Mouse (Mus musculus) liver, adult (tissue): ENCODE results near the gene Tcf7l1.

Experiments used
- GATA4 ChIP-seq: IDR thresholded peaks from 2 replicates; pipeline ENCODE4 v1.6.1; 2014; ENCODE audit warnings: mild to moderate bottlenecking, low read length; ENCODE audit not compliant: insufficient replicate concordance

Gene Tcf7l1

DNA sequence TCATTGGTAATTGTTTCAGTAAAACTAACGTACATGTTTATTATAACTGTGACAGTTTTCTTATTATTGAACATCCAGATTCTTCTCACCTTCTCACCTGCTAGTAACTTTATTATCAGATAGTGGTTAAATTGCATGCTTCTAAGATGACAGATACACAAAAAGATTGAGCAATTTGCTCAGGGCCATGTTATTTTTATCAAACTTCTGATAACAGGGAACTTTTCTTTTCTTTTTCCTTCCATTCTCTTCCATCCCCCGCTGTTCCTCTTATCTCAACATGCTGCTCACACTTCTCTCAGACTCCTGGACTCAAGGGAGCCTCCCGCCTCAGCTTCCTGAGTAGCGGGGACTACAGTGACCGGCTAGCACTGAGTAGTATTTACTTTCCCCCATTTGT lies 168.1 kb downstream of the Tcf7l1 start:
- TF ChIP-seq GATA4 = peak; percentile 69

DNA sequence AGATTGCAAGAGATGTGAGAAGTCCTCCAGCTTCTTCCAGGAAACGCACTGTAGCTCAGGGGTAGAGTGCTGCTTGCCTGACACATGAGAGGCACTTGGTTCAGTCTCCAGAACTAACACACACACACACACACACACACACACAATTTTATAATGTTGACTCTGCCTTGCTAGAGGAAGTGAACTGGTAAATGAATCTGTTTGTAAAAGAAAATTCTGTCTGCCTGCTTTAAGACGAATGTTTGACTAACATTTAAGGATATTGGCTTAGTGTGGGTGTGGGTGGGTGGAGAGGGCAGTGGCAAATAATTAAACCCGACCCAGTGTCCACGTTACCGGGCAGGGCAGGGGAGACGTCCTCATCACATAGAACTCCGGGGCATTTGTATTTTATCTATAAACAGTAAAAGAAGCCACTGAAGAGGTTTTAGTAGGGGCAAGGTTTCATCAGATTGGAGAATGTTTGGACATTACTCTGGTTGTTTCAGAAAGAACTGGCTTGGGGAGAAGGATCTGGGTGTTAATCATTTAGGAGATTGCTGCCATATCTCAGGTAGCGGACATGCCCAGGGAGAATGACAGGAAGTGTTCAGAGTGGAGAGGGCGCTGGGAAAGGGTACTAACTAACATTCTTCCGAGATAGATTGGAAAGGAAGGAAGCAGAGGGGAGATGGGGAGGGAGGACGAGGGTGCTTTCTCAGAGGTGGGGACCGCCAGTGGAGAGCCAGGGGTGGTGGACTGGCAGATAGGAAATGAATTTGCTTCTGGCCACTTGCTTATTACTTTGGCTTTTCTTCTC lies 169.1 kb downstream of the Tcf7l1 start:
- peak; percentile 82 for TF ChIP-seq GATA4

DNA sequence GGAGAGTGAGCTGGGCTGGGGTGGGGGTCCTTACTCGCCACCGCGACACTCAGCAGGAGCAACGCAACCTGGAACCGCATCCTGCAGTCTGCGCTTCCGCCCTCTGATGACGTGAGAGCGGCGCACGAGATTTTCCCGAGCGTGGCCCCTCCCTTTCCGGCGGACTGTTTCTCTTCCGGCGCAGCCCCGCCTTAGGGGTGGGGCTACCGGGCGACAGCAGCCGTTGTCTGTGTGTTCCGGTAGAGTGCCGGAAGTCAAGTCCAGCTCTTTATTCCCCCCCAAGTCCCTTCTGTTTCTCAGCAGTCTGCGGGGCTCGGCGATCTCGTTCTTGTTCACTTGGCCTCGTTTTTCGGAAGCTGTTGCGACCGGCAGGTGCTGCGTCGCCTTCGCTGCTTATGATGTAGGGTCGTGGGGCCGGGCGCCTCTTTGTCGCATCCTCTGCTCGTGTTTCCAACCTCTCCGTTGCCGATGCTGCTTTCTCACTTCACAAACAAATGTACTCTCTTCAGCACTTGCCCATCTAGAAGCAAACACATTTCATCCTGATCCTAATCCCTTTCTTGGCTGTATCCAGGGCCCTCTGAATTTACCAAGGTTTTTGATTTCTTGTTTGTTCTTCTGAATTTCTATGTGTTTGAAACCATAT lies 172.3 kb downstream of the Tcf7l1 start, which contains the start of gene Tgoln1:
Gene Tgoln1 (minus strand): TSS at position 358 of the 646 bp plus-strand sequence.
- peak; percentile 64; the same call in 1 of the 2 replicates for TF ChIP-seq GATA4

DNA sequence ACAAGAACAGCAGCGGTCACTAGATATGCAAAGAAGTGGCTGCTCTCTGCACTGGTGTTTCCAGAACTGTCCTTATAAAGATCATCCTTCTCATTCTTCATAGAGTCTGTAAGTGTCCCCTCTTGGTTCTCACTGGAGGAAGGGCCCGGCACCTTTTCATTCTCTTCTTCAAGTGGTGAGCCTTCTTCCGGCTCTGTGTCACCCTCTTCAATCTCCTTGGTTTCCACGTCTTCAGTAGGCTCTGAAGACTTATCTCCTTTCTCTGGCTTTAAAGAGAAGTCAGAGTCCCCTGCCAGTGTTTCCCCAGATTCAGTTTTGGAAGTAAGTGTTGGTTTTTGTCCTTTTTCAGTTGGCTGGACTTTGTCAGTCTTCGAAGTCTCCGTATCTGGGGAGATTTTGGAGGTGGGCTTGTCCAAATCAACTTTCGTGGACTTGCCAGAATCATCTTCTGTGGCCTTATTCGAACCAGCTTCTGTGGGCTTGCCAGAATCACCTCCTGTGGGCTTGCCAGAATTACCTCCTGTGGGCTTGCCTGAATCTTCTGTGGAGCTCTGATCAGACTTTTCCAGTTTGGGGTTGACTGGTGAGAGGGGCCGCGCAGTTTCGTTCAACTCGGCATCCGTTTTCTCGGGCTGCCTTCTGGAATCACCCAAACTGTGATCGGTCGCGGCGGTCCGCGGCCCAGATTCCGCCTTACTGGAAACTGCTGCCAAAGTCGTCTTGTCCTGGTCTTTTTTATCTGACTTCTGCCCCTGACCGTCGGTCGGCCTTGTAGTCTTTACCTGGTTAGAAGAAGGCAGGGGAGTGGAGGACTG lies 173.3 kb downstream of the Tcf7l1 start:
- TF ChIP-seq GATA4 = no peak

DNA sequence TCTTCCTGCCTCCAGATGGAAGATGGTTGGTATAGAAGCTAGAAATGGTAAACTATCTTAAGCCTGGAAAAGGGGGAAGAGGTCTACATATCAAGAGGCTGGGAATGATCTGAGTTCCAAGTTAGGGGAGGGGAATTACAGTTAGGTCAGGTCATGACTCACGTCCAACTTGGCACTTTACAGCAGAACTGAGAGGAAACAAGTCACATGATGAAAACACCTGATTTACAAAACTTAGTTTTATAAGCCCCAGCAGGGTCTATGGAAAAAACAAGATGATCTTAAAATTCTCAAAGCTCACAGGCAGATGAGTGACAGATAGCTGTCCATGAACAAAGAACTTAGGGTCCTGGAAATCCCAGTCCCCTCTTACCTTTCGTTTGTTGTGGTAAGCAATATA lies 173.9 kb downstream of the Tcf7l1 start:
- TF ChIP-seq GATA4 = no peak

GRCm38 (mm10) chr6:72610261-72610660 lies 178.8 kb downstream of the Tcf7l1 start:
- TF ChIP-seq GATA4 = no peak

DNA sequence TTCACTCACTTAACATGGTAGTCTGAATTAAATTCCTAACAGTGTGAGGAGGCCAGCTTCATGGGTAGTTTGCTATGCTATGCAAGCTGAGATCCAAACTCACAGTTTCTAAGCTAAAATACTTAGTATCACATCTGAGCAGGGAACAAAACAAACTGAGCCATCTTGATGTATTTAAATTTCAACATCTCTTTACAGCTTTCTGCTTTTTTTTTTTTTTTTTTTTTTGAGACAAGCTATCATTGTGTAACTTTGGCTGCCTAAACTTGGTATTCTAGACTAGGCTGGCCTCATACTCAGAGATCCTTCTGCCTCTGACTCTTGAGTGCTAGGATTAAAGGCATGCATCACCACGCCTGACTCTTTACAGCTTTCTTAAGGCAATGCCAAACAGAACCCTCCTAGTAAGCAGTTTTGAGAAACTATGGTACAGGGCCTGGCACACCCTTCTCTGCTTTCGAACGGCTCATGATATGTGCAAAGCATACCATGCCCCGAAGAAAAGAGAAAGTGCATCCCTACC lies 180.3 kb downstream of the Tcf7l1 start:
- no peak for TF ChIP-seq GATA4

GRCm38 (mm10) chr6:72607676-72608075 lies 181.4 kb downstream of the Tcf7l1 start:
- TF ChIP-seq GATA4 = no peak

GRCm38 (mm10) chr6:72607060-72607459 lies 182.0 kb downstream of the Tcf7l1 start:
- no peak for TF ChIP-seq GATA4

DNA sequence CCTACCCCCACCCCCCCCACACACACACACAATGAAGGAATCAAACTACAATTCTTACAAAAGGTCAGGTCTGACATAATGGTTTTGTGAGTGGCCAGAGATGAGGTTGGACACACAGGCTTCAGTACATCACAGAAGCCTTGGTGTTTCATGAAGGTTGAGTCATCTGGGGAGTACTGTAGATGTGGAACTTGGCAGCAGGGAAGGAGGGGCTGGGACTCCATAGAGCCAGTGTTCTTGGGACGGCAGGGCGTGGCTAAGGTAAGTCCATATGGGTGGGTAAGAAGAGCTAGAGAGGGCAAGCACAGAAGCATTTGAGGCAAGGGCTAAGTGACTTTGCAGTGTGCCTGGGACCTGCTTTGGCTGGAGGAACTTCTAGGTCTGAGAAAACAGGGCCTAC lies 185.0 kb downstream of the Tcf7l1 start:
- TF ChIP-seq GATA4 = no peak

DNA sequence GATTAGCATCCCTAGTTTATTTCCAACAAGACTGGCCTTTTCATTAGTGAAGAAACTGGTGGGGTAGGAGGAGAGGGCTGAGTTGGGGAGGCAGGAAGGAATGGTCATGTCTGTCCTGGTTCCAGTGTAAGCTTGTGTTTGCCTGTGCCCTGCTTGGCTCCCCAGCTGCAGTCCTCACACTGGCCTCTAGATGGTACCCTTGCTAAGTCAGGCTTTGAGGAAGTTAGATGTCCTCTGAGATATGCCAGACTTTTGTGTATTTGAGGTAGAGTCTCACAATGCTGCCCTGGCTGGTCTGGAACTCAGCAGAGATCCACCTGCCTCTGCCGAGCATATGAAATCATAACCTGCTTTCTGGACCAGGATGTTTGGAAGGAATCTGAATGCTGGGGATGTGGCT lies 187.3 kb downstream of the Tcf7l1 start:
- TF ChIP-seq GATA4 = peak; percentile 64; the same call in 1 of the 2 replicates

- TF ChIP-seq GATA4 = no peak
Measured at GRCm38 (mm10) chr6:72600771-72601170, 188.3 kb downstream of the Tcf7l1 start.

GRCm38 (mm10) chr6:72600216-72600615 lies 188.8 kb downstream of the Tcf7l1 start:
- TF ChIP-seq GATA4 = no peak

GRCm38 (mm10) chr6:72598791-72599557 lies 190.1 kb downstream of the Tcf7l1 start:
- no peak for TF ChIP-seq GATA4

- TF ChIP-seq GATA4 = peak; percentile 31; the same call in 1 of the 2 replicates
Measured at GRCm38 (mm10) chr6:72597956-72598753, 190.9 kb downstream of the Tcf7l1 start, which contains the start of the genes Elmod3 and Retsat. Elmod3 (minus strand) TSS chr6:72598413. Retsat (plus strand) TSS chr6:72598475.
